Mouse (Mus musculus): ENCODE measurements around the gene Gen1. TPM values are rescaled to one million over a fixed set of nuclear protein-coding genes. Genes with fewer than 3 reads are reported as not detected.

Gene Gen1
- polyA plus RNA-seq, 1 experiment from 2014 or later, result 1.1 TPM

DNA sequence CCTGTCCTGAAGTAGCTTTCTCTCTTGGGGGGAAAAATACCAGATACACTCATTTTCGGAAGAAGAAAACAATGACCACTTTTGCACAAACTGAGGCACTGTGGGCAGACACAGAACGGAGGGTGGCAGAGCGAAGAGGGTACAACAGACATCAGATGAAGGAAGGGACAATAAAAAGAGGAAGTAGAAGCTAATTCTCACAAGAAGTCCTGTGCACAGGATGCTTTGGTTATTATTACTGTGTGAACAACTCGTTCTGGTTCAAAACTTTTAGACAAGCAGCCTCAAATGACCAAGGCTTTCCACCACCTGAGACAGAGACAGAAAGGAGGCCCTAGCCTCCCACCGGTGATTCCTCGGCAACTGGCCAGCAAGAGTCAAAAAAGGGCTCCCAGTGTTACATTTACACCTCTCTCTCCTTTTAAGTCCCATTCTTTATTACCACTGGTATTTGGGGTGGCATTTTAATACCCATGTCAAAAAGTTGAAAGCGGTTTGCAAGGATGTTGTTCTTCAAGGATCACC, 47.8 kb downstream of the Gen1 start:
- Histone ChIP-seq H3K27me3 (replicated peaks; ENCODE audit: control insufficient read depth, insufficient read depth, low read length) (no peaks in the 10 kb centered on the region), H3K9me3 (ENCODE audit: control insufficient read depth) (no peaks in the 10 kb centered on the region), H3K4me2 (replicated peaks; ENCODE audit: low read depth) (no peak overlapping the region), H3K9ac (ENCODE audit: low read depth, low read length) (no peak overlapping the region), H3K4me3 (ENCODE audit: low read depth, low read length) (no peak overlapping the region), H3K36me3 (ENCODE audit: control insufficient read depth, insufficient read depth) (no peaks in the 10 kb centered on the region), H3K27ac (ENCODE audit: low read depth, low read length) (no peak overlapping the region), H3K4me1 (replicated peaks; ENCODE audit: control insufficient read depth, insufficient read depth, low read length) (no peaks in the 10 kb centered on the region)
- 71% methylated on average over 7 of the region's 7 CpGs for WGBS
- no peak for TF ChIP-seq CTCF (IDR thresholded peaks at IDR 0.05; ENCODE audit: low read depth)
- no peak for ATAC-seq

DNA sequence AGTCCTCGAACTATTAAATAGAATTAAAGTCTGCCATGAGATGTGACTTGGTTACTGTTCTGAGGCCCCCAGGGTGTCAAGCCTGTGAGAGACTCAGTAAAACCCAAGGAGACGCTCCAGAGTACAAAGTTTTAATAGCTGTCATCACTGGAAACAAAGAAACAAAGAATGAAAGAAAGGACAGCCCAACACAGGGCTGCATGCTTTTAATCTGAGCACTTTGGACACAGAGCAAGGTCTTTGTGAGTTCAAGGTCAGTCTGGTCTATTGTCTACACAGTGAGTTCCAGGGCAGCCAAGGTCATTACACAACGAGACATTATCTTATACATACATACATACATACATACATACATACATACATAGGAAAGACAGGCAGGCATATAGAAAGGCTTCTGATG, 49.1 kb downstream of the Gen1 start:
- H3K4me2 ChIP-seq (replicated peaks; ENCODE audit: low read depth), result no peak overlapping the region
- H3K27me3 ChIP-seq (replicated peaks; ENCODE audit: control insufficient read depth, insufficient read depth, low read length), result no peaks in the 10 kb centered on the region
- no peak overlapping the region for H3K9ac ChIP-seq (ENCODE audit: low read depth, low read length)
- no peaks in the 10 kb centered on the region for H3K4me1 ChIP-seq (replicated peaks; ENCODE audit: control insufficient read depth, insufficient read depth, low read length)
- no peak for ATAC-seq
- H3K36me3 ChIP-seq (ENCODE audit: control insufficient read depth, insufficient read depth), result no peaks in the 10 kb centered on the region
- no peak for TF ChIP-seq CTCF (IDR thresholded peaks at IDR 0.05; ENCODE audit: low read depth)
- H3K4me3 ChIP-seq (ENCODE audit: low read depth, low read length), result no peak overlapping the region
- H3K9me3 ChIP-seq (ENCODE audit: control insufficient read depth), result no peaks in the 10 kb centered on the region
- WGBS, result 74% methylated on average over 3 of the region's 3 CpGs
- H3K27ac ChIP-seq (ENCODE audit: low read depth, low read length), result no peak overlapping the region

DNA sequence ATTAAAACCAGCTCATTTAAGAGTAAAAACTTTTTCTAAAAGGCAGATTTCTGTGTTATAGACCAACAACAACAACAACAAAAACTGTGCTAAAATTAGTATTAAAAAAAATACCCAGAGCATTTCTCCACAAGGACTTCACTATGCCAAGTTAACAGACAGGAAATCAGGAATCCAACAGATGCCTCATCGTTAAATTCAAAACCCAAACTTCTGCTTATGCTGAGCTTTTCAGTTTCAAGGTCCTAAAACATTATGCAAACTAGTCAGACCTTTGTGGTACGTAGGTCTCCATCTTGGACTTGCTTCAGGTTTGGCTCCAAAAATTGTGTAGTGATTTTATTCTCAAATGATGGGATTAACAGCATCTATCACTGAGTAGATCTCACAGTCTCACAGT, 50.0 kb downstream of the Gen1 start:
- no peak for TF ChIP-seq CTCF (IDR thresholded peaks at IDR 0.05; ENCODE audit: low read depth)
- H3K9ac ChIP-seq (ENCODE audit: low read depth, low read length), result no peak overlapping the region
- H3K27me3 ChIP-seq (replicated peaks; ENCODE audit: control insufficient read depth, insufficient read depth, low read length), result no peaks in the 10 kb centered on the region
- 89% methylated on average over 2 of the region's 2 CpGs for WGBS
- H3K27ac ChIP-seq (ENCODE audit: low read depth, low read length), result no peak overlapping the region
- H3K36me3 ChIP-seq (ENCODE audit: control insufficient read depth, insufficient read depth), result no peaks in the 10 kb centered on the region
- no peak overlapping the region for H3K4me2 ChIP-seq (replicated peaks; ENCODE audit: low read depth)
- no peaks in the 10 kb centered on the region for H3K9me3 ChIP-seq (ENCODE audit: control insufficient read depth)
- H3K4me1 ChIP-seq (replicated peaks; ENCODE audit: control insufficient read depth, insufficient read depth, low read length), result no peaks in the 10 kb centered on the region
- no peak for ATAC-seq
- H3K4me3 ChIP-seq (ENCODE audit: low read depth, low read length), result no peak overlapping the region

DNA sequence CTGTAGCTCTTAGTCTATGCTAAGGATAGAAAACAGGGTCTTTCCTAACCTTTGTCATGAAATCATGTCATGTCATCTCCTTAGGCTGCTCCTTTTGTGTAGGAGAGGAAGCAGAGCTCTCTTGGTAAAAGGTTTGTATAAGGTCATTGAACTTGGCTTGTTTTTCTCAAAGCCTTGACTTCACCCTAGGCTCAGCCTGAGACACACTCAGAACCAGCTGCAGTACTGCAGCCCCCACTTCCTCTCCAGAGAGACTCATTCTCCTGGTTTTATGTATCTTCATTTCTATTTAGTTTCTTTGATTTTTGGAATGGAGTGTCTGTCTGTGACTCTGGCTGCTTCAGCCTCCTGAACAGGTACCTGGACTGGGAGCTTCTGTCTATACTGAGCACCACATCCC, 50.8 kb downstream of the Gen1 start:
- H3K4me3 ChIP-seq (ENCODE audit: low read depth, low read length), result no peak overlapping the region
- no peak overlapping the region for H3K4me2 ChIP-seq (replicated peaks; ENCODE audit: low read depth)
- no peaks in the 10 kb centered on the region for H3K4me1 ChIP-seq (replicated peaks; ENCODE audit: control insufficient read depth, insufficient read depth, low read length)
- no peaks in the 10 kb centered on the region for H3K9me3 ChIP-seq (ENCODE audit: control insufficient read depth)
- no peaks in the 10 kb centered on the region for H3K27me3 ChIP-seq (replicated peaks; ENCODE audit: control insufficient read depth, insufficient read depth, low read length)
- H3K36me3 ChIP-seq (ENCODE audit: control insufficient read depth, insufficient read depth), result no peaks in the 10 kb centered on the region
- TF ChIP-seq CTCF (IDR thresholded peaks at IDR 0.05; ENCODE audit: low read depth), result no peak
- no peak overlapping the region for H3K9ac ChIP-seq (ENCODE audit: low read depth, low read length)
- H3K27ac ChIP-seq (ENCODE audit: low read depth, low read length), result no peak overlapping the region
- no peak for ATAC-seq

DNA sequence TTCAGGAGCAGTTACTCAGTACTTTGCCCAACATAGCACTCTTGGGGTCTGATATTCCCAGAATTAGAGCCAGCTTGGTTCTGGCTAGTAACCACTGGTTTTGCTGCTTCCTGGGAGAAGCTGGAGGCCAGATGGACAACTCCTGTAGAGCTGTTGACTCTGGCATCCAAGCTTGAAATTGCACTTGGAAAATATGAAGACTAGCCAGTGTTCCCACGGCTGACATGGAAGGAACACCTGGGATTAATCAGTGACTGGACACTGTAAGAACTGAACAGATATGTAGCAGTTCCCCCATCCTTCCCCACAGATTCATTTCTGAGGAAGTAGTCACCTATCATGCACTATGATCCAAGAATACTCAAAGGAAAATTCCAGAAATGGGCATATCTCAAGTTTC, 52.7 kb downstream of the Gen1 start:
- no peak overlapping the region for H3K4me2 ChIP-seq (replicated peaks; ENCODE audit: low read depth)
- 70% methylated on average over 1 of the region's 1 CpGs for WGBS
- H3K9ac ChIP-seq (ENCODE audit: low read depth, low read length), result no peak overlapping the region
- no peak for ATAC-seq
- no peak for TF ChIP-seq CTCF (IDR thresholded peaks at IDR 0.05; ENCODE audit: low read depth)
- H3K9me3 ChIP-seq (ENCODE audit: control insufficient read depth), result no peaks in the 10 kb centered on the region
- no peak overlapping the region for H3K4me3 ChIP-seq (ENCODE audit: low read depth, low read length)
- no peaks in the 10 kb centered on the region for H3K36me3 ChIP-seq (ENCODE audit: control insufficient read depth, insufficient read depth)
- H3K27ac ChIP-seq (ENCODE audit: low read depth, low read length), result no peak overlapping the region
- H3K27me3 ChIP-seq (replicated peaks; ENCODE audit: control insufficient read depth, insufficient read depth, low read length), result no peaks in the 10 kb centered on the region
- no peaks in the 10 kb centered on the region for H3K4me1 ChIP-seq (replicated peaks; ENCODE audit: control insufficient read depth, insufficient read depth, low read length)

DNA sequence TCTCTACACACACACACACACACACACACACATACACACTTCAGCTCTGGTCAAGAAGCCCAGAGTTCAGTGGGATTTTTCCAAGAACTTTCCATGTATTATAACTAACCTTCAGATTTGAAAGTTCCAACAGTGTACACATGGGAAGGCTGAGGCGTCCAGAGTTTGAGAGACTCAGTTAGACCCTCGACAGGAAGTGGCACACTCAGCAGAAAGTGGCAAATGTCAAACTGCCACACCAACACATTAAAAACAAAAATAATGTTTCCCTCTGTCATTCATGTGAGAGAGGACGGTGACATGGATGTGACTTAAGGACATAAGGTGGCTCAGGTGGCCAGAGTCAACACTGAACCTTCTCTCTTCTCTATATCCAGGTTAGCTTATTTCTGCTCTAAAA, 55.2 kb downstream of the Gen1 start:
- WGBS, result 58% methylated on average over 3 of the region's 3 CpGs
- no peak for TF ChIP-seq CTCF (IDR thresholded peaks at IDR 0.05; ENCODE audit: low read depth)
- H3K9me3 ChIP-seq (ENCODE audit: control insufficient read depth), result no peaks in the 10 kb centered on the region
- no peak overlapping the region for H3K27ac ChIP-seq (ENCODE audit: low read depth, low read length)
- H3K9ac ChIP-seq (ENCODE audit: low read depth, low read length), result no peak overlapping the region
- ATAC-seq, result no peak
- no peak overlapping the region for H3K4me2 ChIP-seq (replicated peaks; ENCODE audit: low read depth)
- H3K27me3 ChIP-seq (replicated peaks; ENCODE audit: control insufficient read depth, insufficient read depth, low read length), result no peaks in the 10 kb centered on the region
- no peaks in the 10 kb centered on the region for H3K4me1 ChIP-seq (replicated peaks; ENCODE audit: control insufficient read depth, insufficient read depth, low read length)
- no peaks in the 10 kb centered on the region for H3K36me3 ChIP-seq (ENCODE audit: control insufficient read depth, insufficient read depth)
- H3K4me3 ChIP-seq (ENCODE audit: low read depth, low read length), result no peak overlapping the region

DNA sequence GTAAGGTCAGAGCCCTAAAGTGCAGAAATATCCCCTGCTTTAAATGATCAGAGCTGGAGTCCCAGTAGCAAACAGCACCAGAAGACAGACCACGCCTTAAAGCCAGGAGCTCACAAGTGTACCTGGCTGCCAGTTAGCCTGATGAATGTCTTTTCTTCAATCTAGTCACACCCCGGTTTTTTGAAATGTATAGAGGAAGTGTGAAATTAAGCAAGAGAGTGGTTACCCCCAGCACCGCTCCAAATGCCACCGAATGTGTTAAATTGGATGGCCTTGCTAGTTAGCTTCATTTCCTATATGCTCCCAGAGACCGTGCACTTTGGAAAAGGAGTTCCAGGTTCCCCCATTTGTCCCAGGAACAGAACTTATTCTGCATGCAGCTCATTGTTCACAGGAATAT, 56.0 kb downstream of the Gen1 start:
- no peak overlapping the region for H3K4me3 ChIP-seq (ENCODE audit: low read depth, low read length)
- no peaks in the 10 kb centered on the region for H3K9me3 ChIP-seq (ENCODE audit: control insufficient read depth)
- no peaks in the 10 kb centered on the region for H3K27me3 ChIP-seq (replicated peaks; ENCODE audit: control insufficient read depth, insufficient read depth, low read length)
- H3K4me1 ChIP-seq (replicated peaks; ENCODE audit: control insufficient read depth, insufficient read depth, low read length), result no peaks in the 10 kb centered on the region
- H3K4me2 ChIP-seq (replicated peaks; ENCODE audit: low read depth), result no peak overlapping the region
- no peak for TF ChIP-seq CTCF (IDR thresholded peaks at IDR 0.05; ENCODE audit: low read depth)
- ATAC-seq, result no peak
- no peaks in the 10 kb centered on the region for H3K36me3 ChIP-seq (ENCODE audit: control insufficient read depth, insufficient read depth)
- 47% methylated on average over 5 of the region's 5 CpGs for WGBS
- no peak overlapping the region for H3K9ac ChIP-seq (ENCODE audit: low read depth, low read length)
- H3K27ac ChIP-seq (ENCODE audit: low read depth, low read length), result no peak overlapping the region

Data from intestine, postnatal 0 days (tissue).